ENCODE assay signal across 20 mouse cellular contexts in genomic region chr2:70830683-70831082, GRCm38 (mm10). TPM values are rescaled to one million over a fixed set of nuclear protein-coding genes. Genes with fewer than 3 reads are reported as not detected.
A peak's percentile ranks its signal among the peaks of the same experiment; 100 is the strongest.
DNase-seq lines count a peak whose midpoint lies in the region; ATAC-seq lines count a peak whose summit lies in the region.
"Had no signal": no experiment of that assay in that cellular context is flagged by ENCODE, and none has a peak within 500 bp of the region (broad histone marks: within the 10 kb centered on the region; RNA-seq: fewer than 3 reads in every experiment).

No protein-coding gene starts in this region.

- DNase-seq in heart, adult 11 months: no peak
- DNase-seq in ZHBTc4 (ENCODE audit: low read depth, low spot score): peak; percentile 87
- peak; percentile 80 for DNase-seq in liver
- no peak for DNase-seq in left cerebral cortex, adult 9 months (ENCODE audit: low spot score in 2 of 2)
- DNase-seq in spleen, postnatal 14 days (ENCODE audit: low spot score in 2 of 2): no peak
- DNase-seq in lung, postnatal 4 days: no peak
- DNase-seq: cerebellum, adult 2 months; gastrocnemius, postnatal 14 days; heart, postnatal 4 days; kidney, adult 2 months; kidney, postnatal 25 days; right cerebral cortex, postnatal 4 days had no signal

- H3K36me3 ChIP-seq in heart, embryonic 12.5 days: no peaks in the 10 kb centered on the region
- H3K36me3 ChIP-seq: embryonic facial prominence, embryonic 13.5 days; heart, embryonic 13.5 days; limb, embryonic 13.5 days; neural tube, embryonic 13.5 days had no signal

- no peaks in the 10 kb centered on the region for H3K27me3 ChIP-seq in heart, embryonic 12.5 days (replicated peaks)
- H3K27me3 ChIP-seq: CH12.LX; embryonic facial prominence, embryonic 13.5 days; heart, embryonic 13.5 days; limb, embryonic 13.5 days had no signal

- no peak overlapping the region for H3K4me2 ChIP-seq in heart, embryonic 12.5 days
- H3K4me2 ChIP-seq: embryonic facial prominence, embryonic 13.5 days; heart, embryonic 13.5 days; limb, embryonic 13.5 days; neural tube, embryonic 13.5 days had no signal

- ATAC-seq in heart, embryonic 12.5 days (ENCODE audit: insufficient number of reproducible peaks, low FRiP score): peak; percentile 78
- peak; percentile 42 for ATAC-seq in megakaryocyte progenitor cell, adult 5-6 weeks (replicated peaks; ENCODE audit: poor library complexity)
- ATAC-seq: hindbrain, embryonic 16.5 days had no signal

- H3K9ac ChIP-seq in heart, embryonic 12.5 days: no peak overlapping the region
- H3K9ac ChIP-seq: embryonic facial prominence, embryonic 13.5 days; heart, embryonic 13.5 days; limb, embryonic 13.5 days; neural tube, embryonic 13.5 days had no signal

- 0 out of 2 replicates have a peak, but pooled peaks cover 3% of the 10 kb centered on the region for H3K9me3 ChIP-seq in heart, embryonic 12.5 days (replicated peaks)
- H3K9me3 ChIP-seq: embryonic facial prominence, embryonic 13.5 days; heart, embryonic 13.5 days; limb, embryonic 13.5 days; neural tube, embryonic 13.5 days had no signal

- peak overlapping the region; percentile 55; the same call in 1 of the 2 replicates for H3K27ac ChIP-seq in heart, embryonic 12.5 days (ENCODE audit: poor library complexity, severe bottlenecking)
- H3K27ac ChIP-seq: embryonic facial prominence, embryonic 13.5 days; heart, embryonic 13.5 days; limb, embryonic 13.5 days; neural tube, embryonic 13.5 days had no signal

- no peak overlapping the region for H3K4me3 ChIP-seq in heart, embryonic 12.5 days
- H3K4me3 ChIP-seq: embryonic facial prominence, embryonic 13.5 days; heart, embryonic 13.5 days; limb, embryonic 13.5 days; neural tube, embryonic 13.5 days had no signal

- 18% methylated on average over 2 of the region's 2 CpGs for WGBS in heart, embryonic 12.5 days

- H3K4me1 ChIP-seq in heart, embryonic 12.5 days (replicated peaks): 0 out of 2 replicates have a peak, but pooled peaks cover 3% of the 10 kb centered on the region
- H3K4me1 ChIP-seq: embryonic facial prominence, embryonic 13.5 days; limb, embryonic 13.5 days; neural tube, embryonic 13.5 days had no signal

RNA-seq across cellular contexts. Expression of gene Tlk1, which starts 5.2 kb away (rescaled TPM):
- polyA plus RNA-seq in heart, embryonic 12.5 days (2016; fragmentation: Nextera tagmentation; extraction: Ambion mirVana): 38.5 and 43.6 TPM in 2 replicates
- 71.7 and 80.6 TPM in 2 replicates for total RNA-seq in megakaryocyte progenitor cell, adult 5-6 weeks (2015)
- 41.5 and 45.2 TPM in 2 replicates for total RNA-seq in megakaryocyte progenitor cell, adult 5-6 weeks (2017)

Comparison
In these comparisons a context has a peak if more than half of its experiments do, and no peak if none do; other contexts are left out.
1. DNase-seq: peak in ZHBTc4 (single experiment) and liver (single experiment); none in heart, adult 11 months (single experiment), left cerebral cortex, adult 9 months (0 of 2), spleen, postnatal 14 days (0 of 2) and lung, postnatal 4 days (0 of 2).